Mouse (Mus musculus) intestine, embryonic 15.5 days (tissue): ENCODE data around the gene Cd59b. TPM values are rescaled to one million over a fixed set of nuclear protein-coding genes. Genes with fewer than 3 reads are reported as not detected.
"Not testable (repeated sequence)": the region's sequence is repeated elsewhere in the genome, so short reads cannot be mapped to it uniquely, and the experiment has no call there.

Source experiments
- ATAC-seq: fragments of 200-750 bp; cut with Nextera tagmentation; 2 replicates; pipeline ENCODE4 v1.8.0; 2017; ENCODE audit warnings: moderate TSS enrichment, moderate library complexity
- H3K27ac ChIP-seq: fragments of 300-500 bp; sonication (generic); 2 replicates; pipeline ENCODE4 v1.5.1; 2015; ENCODE audit warnings: mild to moderate bottlenecking, inconsistent platforms
- H3K27me3 ChIP-seq: fragments of 300-500 bp; sonication (generic); replicated peaks from 2 replicates; pipeline ENCODE4 v1.6.1; 2015; ENCODE audit warnings: inconsistent platforms
- H3K36me3 ChIP-seq: fragments of 300-500 bp; sonication (generic); 2 replicates; pipeline ENCODE4 v1.6.1; 2015; ENCODE audit warnings: inconsistent platforms
- H3K4me1 ChIP-seq: fragments of 300-500 bp; sonication (generic); replicated peaks from 2 replicates; pipeline ENCODE4 v1.6.1; 2015; ENCODE audit warnings: inconsistent platforms
- H3K4me2 ChIP-seq: fragments of 300-500 bp; sonication (generic); replicated peaks from 2 replicates; pipeline ENCODE4 v1.6.1; 2015; ENCODE audit warnings: mild to moderate bottlenecking, inconsistent platforms
- H3K4me3 ChIP-seq: fragments of 300-500 bp; sonication (generic); replicated peaks from 2 replicates; pipeline ENCODE4 v1.5.1; 2015; ENCODE audit warnings: inconsistent platforms
- H3K9ac ChIP-seq: fragments of 300-500 bp; sonication (generic); 2 replicates; pipeline ENCODE4 v1.6.1; 2015; ENCODE audit warnings: inconsistent platforms
- H3K9me3 ChIP-seq: fragments of 300-500 bp; sonication (generic); 2 replicates; pipeline ENCODE4 v1.6.1; 2016; ENCODE audit warnings: inconsistent platforms
- WGBS: fragments of 180-500 bp; shearing (Covaris S2); methylation state at CpG from one replicate; pipeline ENCODE4 v1.1.7; 2015; 5-methylcytosine and 5-hydroxymethylcytosine counted together
- polyA plus RNA-seq: library from polyadenylated mRNA; unstranded; fragments of >200 nt; fragmentation: Nextera tagmentation; extraction: Ambion mirVana; gene quantifications from 2 replicates; pipeline ENCODE4 v1.2.1, GENCODE M21; 2015

The Cd59b gene
- polyA plus RNA-seq, 1 experiment from 2014 or later, result 5.9 TPM

- no peak for ATAC-seq
- no peaks in the 10 kb centered on the region for H3K27me3 ChIP-seq
- no peaks in the 10 kb centered on the region for H3K9me3 ChIP-seq
- 63% methylated on average over 5 of the region's 5 CpGs for WGBS
- no peak overlapping the region for H3K4me2 ChIP-seq
- no peaks in the 10 kb centered on the region for H3K4me1 ChIP-seq
- peaks cover 4% of the 10 kb centered on the region; the same call in 1 of the 2 replicates for H3K36me3 ChIP-seq
- H3K9ac ChIP-seq, result no peak overlapping the region
- no peak overlapping the region for H3K4me3 ChIP-seq
- H3K27ac ChIP-seq, result no peak overlapping the region
Measured at GRCm38 (mm10) chr2:104041632-104042031, 28.0 kb upstream of the Cd59b start.

- H3K27ac ChIP-seq, result no peak overlapping the region
- no peak overlapping the region for H3K4me2 ChIP-seq
- H3K9me3 ChIP-seq, result no peaks in the 10 kb centered on the region
- no peak overlapping the region for H3K4me3 ChIP-seq
- WGBS, result 94% methylated on average over 15 of the region's 15 CpGs
- ATAC-seq, result no peak
- H3K9ac ChIP-seq, result no peak overlapping the region
- H3K36me3 ChIP-seq, result peaks cover 4% of the 10 kb centered on the region; the same call in 1 of the 2 replicates
- no peaks in the 10 kb centered on the region for H3K27me3 ChIP-seq
- no peaks in the 10 kb centered on the region for H3K4me1 ChIP-seq
Measured at GRCm38 (mm10) chr2:104042766-104043165, 26.9 kb upstream of the Cd59b start.

- no peaks in the 10 kb centered on the region for H3K27me3 ChIP-seq
- no peaks in the 10 kb centered on the region for H3K4me1 ChIP-seq
- no peaks in the 10 kb centered on the region for H3K9me3 ChIP-seq
- H3K27ac ChIP-seq, result no peak overlapping the region
- ATAC-seq, result no peak
- WGBS, result 23% methylated on average over 5 of the region's 5 CpGs
- peaks cover 4% of the 10 kb centered on the region; the same call in 1 of the 2 replicates for H3K36me3 ChIP-seq
- H3K4me2 ChIP-seq, result no peak overlapping the region
- no peak overlapping the region for H3K4me3 ChIP-seq
- H3K9ac ChIP-seq, result no peak overlapping the region
Measured at GRCm38 (mm10) chr2:104043624-104044478, 25.8 kb upstream of the Cd59b start.

- H3K9me3 ChIP-seq, result no peaks in the 10 kb centered on the region
- no peak overlapping the region for H3K4me2 ChIP-seq
- 74% methylated on average over 1 of the region's 1 CpGs for WGBS
- no peak for ATAC-seq
- H3K27ac ChIP-seq, result no peak overlapping the region
- no peaks in the 10 kb centered on the region for H3K27me3 ChIP-seq
- no peak overlapping the region for H3K4me3 ChIP-seq
- no peak overlapping the region for H3K9ac ChIP-seq
- H3K4me1 ChIP-seq, result no peaks in the 10 kb centered on the region
- peaks cover 4% of the 10 kb centered on the region; the same call in 1 of the 2 replicates for H3K36me3 ChIP-seq
Measured at GRCm38 (mm10) chr2:104044479-104045080, 25.1 kb upstream of the Cd59b start.

- H3K9me3 ChIP-seq, result no peaks in the 10 kb centered on the region
- peaks cover 4% of the 10 kb centered on the region; the same call in 1 of the 2 replicates for H3K36me3 ChIP-seq
- no peak overlapping the region for H3K4me2 ChIP-seq
- ATAC-seq, result no peak
- no peaks in the 10 kb centered on the region for H3K27me3 ChIP-seq
- H3K27ac ChIP-seq, result no peak overlapping the region
- H3K4me1 ChIP-seq, result no peaks in the 10 kb centered on the region
- H3K9ac ChIP-seq, result no peak overlapping the region
- no peak overlapping the region for H3K4me3 ChIP-seq
- 88% methylated on average over 1 of the region's 1 CpGs for WGBS
Measured at GRCm38 (mm10) chr2:104058381-104058780, 11.3 kb upstream of the Cd59b start.

- no peak for ATAC-seq
- no peaks in the 10 kb centered on the region for H3K4me1 ChIP-seq
- H3K9me3 ChIP-seq, result no peaks in the 10 kb centered on the region
- H3K36me3 ChIP-seq, result peaks cover 4% of the 10 kb centered on the region; the same call in 1 of the 2 replicates
- no peak overlapping the region for H3K9ac ChIP-seq
- H3K4me3 ChIP-seq, result no peak overlapping the region
- WGBS, result 91% methylated on average over 4 of the region's 4 CpGs
- H3K27ac ChIP-seq, result no peak overlapping the region
- H3K27me3 ChIP-seq, result no peaks in the 10 kb centered on the region
- no peak overlapping the region for H3K4me2 ChIP-seq
Measured at GRCm38 (mm10) chr2:104058954-104059353, 10.7 kb upstream of the Cd59b start.

- Histone ChIP-seq H3K4me1 (no peaks in the 10 kb centered on the region), H3K9ac (no peak overlapping the region), H3K36me3 (peaks cover 4% of the 10 kb centered on the region; the same call in 1 of the 2 replicates), H3K4me2 (no peak overlapping the region), H3K27ac (no peak overlapping the region), H3K4me3 (no peak overlapping the region), H3K27me3 (no peaks in the 10 kb centered on the region), H3K9me3 (no peaks in the 10 kb centered on the region)
- no peak for ATAC-seq
- WGBS, result 49% methylated on average over 10 of the region's 10 CpGs
Measured at GRCm38 (mm10) chr2:104059786-104060185, 9.9 kb upstream of the Cd59b start.

GRCm38 (mm10) chr2:104060996-104061395 lies 8.7 kb upstream of the Cd59b start:
- WGBS, result 96% methylated on average over 6 of the region's 6 CpGs
- Histone ChIP-seq H3K36me3 (peaks cover 4% of the 10 kb centered on the region; the same call in 1 of the 2 replicates), H3K27ac (no peak overlapping the region), H3K9me3 (no peaks in the 10 kb centered on the region), H3K27me3 (no peaks in the 10 kb centered on the region), H3K4me3 (no peak overlapping the region), H3K9ac (no peak overlapping the region), H3K4me2 (no peak overlapping the region), H3K4me1 (no peaks in the 10 kb centered on the region)
- ATAC-seq, result no peak

- Histone ChIP-seq H3K27me3 (no peaks in the 10 kb centered on the region), H3K9me3 (no peaks in the 10 kb centered on the region), H3K4me1 (no peaks in the 10 kb centered on the region), H3K4me3 (no peak overlapping the region), H3K36me3 (peaks cover 4% of the 10 kb centered on the region; the same call in 1 of the 2 replicates), H3K4me2 (no peak overlapping the region), H3K27ac (no peak overlapping the region), H3K9ac (no peak overlapping the region)
- peak; percentile 39; the same call in 1 of the 2 replicates for ATAC-seq
Measured at GRCm38 (mm10) chr2:104062665-104063064, 7.0 kb upstream of the Cd59b start.

GRCm38 (mm10) chr2:104064152-104064551 lies 5.5 kb upstream of the Cd59b start:
- Histone ChIP-seq H3K9ac (no peak overlapping the region), H3K27me3 (no peaks in the 10 kb centered on the region)
- 83% methylated on average over 2 of the region's 2 CpGs for whole genome bisulfite sequencing

GRCm38 (mm10) chr2:104065526-104065925 lies 4.1 kb upstream of the Cd59b start, which contains the start of gene Gm10912:
Gene Gm10912, plus strand, starts transcription at chr2:104065826.
- H3K27me3 ChIP-seq, H3K9me3 ChIP-seq, H3K4me1 ChIP-seq, H3K4me3 ChIP-seq, H3K4me2 ChIP-seq, H3K36me3 ChIP-seq, ATAC-seq, H3K9ac ChIP-seq, H3K27ac ChIP-seq: not testable (repeated sequence)
- WGBS, result 91% methylated on average over 6 of the region's 6 CpGs

More at GRCm38 (mm10) chr2:104064152-104064551, 5.5 kb upstream of the Cd59b start:
- H3K4me1 ChIP-seq, result no peaks in the 10 kb centered on the region
- H3K27ac ChIP-seq, result no peak overlapping the region
- no peak overlapping the region for H3K4me3 ChIP-seq
- H3K4me2 ChIP-seq, result no peak overlapping the region
- no peaks in the 10 kb centered on the region for H3K9me3 ChIP-seq
- 0 out of 2 replicates have a peak, but pooled peaks cover 4% of the 10 kb centered on the region for H3K36me3 ChIP-seq
- ATAC-seq, result no peak

- not testable (repeated sequence) for H3K27me3 ChIP-seq, H3K9me3 ChIP-seq, H3K4me2 ChIP-seq, ATAC-seq, H3K9ac ChIP-seq, H3K4me1 ChIP-seq, H3K4me3 ChIP-seq, H3K36me3 ChIP-seq, H3K27ac ChIP-seq
- 80% methylated on average over 7 of the region's 7 CpGs for WGBS
Measured at GRCm38 (mm10) chr2:104068450-104068849, 1.2 kb upstream of the Cd59b start, which contains the start of gene Gm10799. Gene Gm10799, minus strand, starts transcription at chr2:104068550.
